Mouse (Mus musculus) heart, adult 2 months (tissue): ENCODE measurements around the gene Atxn10.

Source experiments
- CTCF ChIP-seq: fragments of 200-600 bp; IDR thresholded peaks from 2 replicates; pipeline ENCODE4 v1.8.1; 2022; ENCODE audit warnings: antibody characterized with exemption, mild to moderate bottlenecking, moderate library complexity
- EP300 ChIP-seq: fragments of 200-500 bp; IDR thresholded peaks from 2 replicates; pipeline ENCODE4 v1.6.1; 2011; ENCODE audit warnings: low read depth, low read length, control low read depth; ENCODE audit not compliant: insufficient read depth
- POLR2A ChIP-seq: fragments of 200-500 bp; IDR thresholded peaks from 2 replicates; pipeline ENCODE4 v1.6.1; 2011; ENCODE audit warnings: mild to moderate bottlenecking, low read depth, low read length, control low read depth; ENCODE audit not compliant: insufficient read depth

DNA sequence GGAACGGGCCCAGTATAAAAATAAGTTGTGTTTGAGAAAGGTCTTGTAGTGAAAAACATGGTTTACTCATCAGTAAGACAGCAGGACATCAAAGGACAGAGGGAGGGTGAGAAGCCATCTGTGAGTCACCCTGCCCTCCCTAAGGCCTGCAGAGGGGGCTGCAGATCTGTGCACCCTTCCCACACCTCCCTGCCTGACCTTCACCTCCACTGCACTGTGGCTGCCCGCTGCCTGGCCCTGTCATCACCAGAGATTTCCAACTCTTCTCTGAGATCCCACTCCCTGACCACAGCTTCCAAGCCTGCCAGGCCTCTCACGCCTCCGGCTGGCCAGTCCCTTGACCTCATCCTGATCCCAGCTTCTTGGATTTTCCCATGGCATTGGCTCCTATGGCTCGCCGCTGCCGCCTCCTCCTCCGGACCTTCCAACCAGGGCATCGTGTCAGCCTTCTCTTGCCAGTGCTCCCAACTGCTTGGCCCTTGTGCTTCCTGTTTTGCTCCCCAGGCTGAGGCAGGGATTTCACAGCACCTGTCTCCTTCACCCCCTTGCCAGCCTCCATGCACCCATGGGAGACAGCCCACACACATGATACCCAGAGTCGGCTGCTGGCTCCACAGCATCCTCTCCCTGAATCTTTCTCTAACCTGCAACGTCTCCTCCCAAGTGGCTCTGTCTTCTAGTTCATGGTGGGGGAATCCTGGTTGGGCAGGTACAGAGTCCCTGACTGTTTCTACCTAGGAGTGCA is 15.9 kb upstream of the Atxn10 start:
- no peak for TF ChIP-seq POLR2A
- TF ChIP-seq CTCF, result no peak
- TF ChIP-seq EP300, result no peak
